Mouse (Mus musculus) liver, embryonic 14.5 days (tissue): Measurements from ENCODE around the gene Fbrs.

ENCODE experiments used
- CTCF ChIP-seq: IDR thresholded peaks from 2 replicates; pipeline ENCODE4 v1.5.1; 2016; ENCODE audit warnings: antibody characterized with exemption, low read depth, control low read depth
- EP300 ChIP-seq: IDR thresholded peaks from 2 replicates; pipeline ENCODE4 v1.6.1; 2016; ENCODE audit warnings: antibody characterized with exemption, low read depth

GRCm38 (mm10) chr7:127485416-127485815 lies 6.4 kb downstream of the Fbrs start:
- TF ChIP-seq CTCF (no peak), EP300 (no peak)
